Mouse (Mus musculus) ES-Bruce4 (cell line): ENCODE data around the gene Unc119b. TPM values are rescaled to one million over a fixed set of nuclear protein-coding genes. Genes with fewer than 3 reads are reported as not detected.

ENCODE experiments used
- H3K27ac ChIP-seq: 2 replicates; pipeline ENCODE4 v1.5.1; 2012; ENCODE audit warnings: low read length, inconsistent platforms; ENCODE audit not compliant: insufficient read depth
- H3K27me3 ChIP-seq: 2 replicates; pipeline ENCODE4 v1.6.1; 2012; ENCODE audit warnings: mild to moderate bottlenecking, low read length, inconsistent platforms; ENCODE audit not compliant: control insufficient read depth, poor library complexity, insufficient read depth, severe bottlenecking
- H3K36me3 ChIP-seq: 2 replicates; pipeline ENCODE4 v1.6.1; 2012; ENCODE audit warnings: inconsistent platforms, mild to moderate bottlenecking, low read length, moderate library complexity; ENCODE audit not compliant: control insufficient read depth, poor library complexity, insufficient read depth, severe bottlenecking
- H3K4me1 ChIP-seq: one replicate; pipeline ENCODE4 v1.8.1; 2011; ENCODE audit warnings: low read length; ENCODE audit not compliant: control insufficient read depth, insufficient read depth
- H3K4me3 ChIP-seq: 2 replicates; pipeline ENCODE4 v1.5.1; 2011; ENCODE audit warnings: low read depth, mild to moderate bottlenecking, low read length
- H3K9ac ChIP-seq: 2 replicates; pipeline ENCODE4 v1.6.1; 2012; ENCODE audit warnings: low read depth, mild to moderate bottlenecking, inconsistent platforms; ENCODE audit not compliant: poor library complexity, severe bottlenecking
- H3K9me3 ChIP-seq: replicated peaks from 2 replicates; pipeline ENCODE4 v1.6.1; 2012; ENCODE audit warnings: mild to moderate bottlenecking, low read length, inconsistent platforms; ENCODE audit not compliant: control insufficient read depth, poor library complexity, insufficient read depth, severe bottlenecking
- CTCF ChIP-seq: IDR thresholded peaks from one replicate; pipeline ENCODE4 v1.8.1; 2011; ENCODE audit warnings: low read depth, low read length
- EP300 ChIP-seq: IDR thresholded peaks from 2 replicates; pipeline ENCODE4 v1.6.1; 2011; ENCODE audit warnings: low read depth, low read length; ENCODE audit not compliant: insufficient read depth
- POLR2A ChIP-seq: IDR thresholded peaks from one replicate; pipeline ENCODE4 v1.8.1; 2011; ENCODE audit warnings: low read length; ENCODE audit not compliant: insufficient read depth
- polyA plus RNA-seq: library from polyadenylated mRNA; stranded (reverse); fragments of >200 nt; gene quantifications from 2 replicates; pipeline ENCODE4 v1.2.4, GENCODE M21; 2011; ENCODE audit warnings: low read depth; ENCODE audit not compliant: missing spikeins, insufficient read depth, insufficient read length

The Unc119b gene
- polyA plus RNA-seq, 1 experiment, result 35.5 TPM

GRCm38 (mm10) chr5:115129328-115129727, 5.4 kb downstream of the Unc119b start:
- Histone ChIP-seq H3K36me3 (no peaks in the 10 kb centered on the region), H3K9me3 (no peaks in the 10 kb centered on the region), H3K27me3 (no peaks in the 10 kb centered on the region), H3K4me1 (no peaks in the 10 kb centered on the region), H3K4me3 (no peak overlapping the region), H3K9ac (no peak overlapping the region), H3K27ac (no peak overlapping the region)
- TF ChIP-seq CTCF, result peak; percentile 13
- TF ChIP-seq EP300, result no peak

DNA sequence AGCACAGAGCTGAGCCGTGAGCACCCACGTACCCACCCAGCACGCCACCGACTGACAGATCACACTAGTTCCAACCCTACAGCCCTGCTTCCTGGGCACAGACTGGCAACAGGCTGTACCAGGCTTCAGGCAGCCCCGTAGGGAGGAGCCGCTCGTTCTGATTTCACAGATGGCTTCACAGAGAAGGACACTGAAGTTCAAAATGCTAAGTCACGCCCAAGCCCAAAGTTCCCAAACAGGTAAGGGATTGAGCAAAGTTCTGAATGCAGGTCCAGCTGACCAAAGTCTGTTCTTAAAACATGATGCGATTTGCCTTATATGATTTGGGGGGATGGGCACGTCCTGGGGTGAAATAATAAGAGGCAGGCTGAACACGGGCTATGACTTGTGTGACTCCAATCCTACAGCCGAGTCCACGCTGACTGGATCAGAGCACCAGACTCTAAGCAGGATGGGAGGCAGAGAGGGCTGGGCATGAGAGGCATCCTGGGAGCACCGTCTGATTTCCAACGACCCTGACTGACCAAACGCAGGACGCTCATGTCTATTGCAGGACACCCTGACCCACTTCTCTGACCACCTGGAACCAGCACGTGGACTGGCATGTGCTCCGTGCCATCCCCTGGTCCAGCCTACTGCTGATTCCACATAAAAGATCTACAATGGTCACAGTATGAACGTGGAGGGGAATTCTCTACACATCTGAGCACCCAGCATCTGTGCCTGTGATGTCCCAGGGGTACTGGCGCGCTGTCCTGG, 7.2 kb downstream of the Unc119b start:
- H3K27ac ChIP-seq, result no peak overlapping the region
- H3K4me1 ChIP-seq, result no peaks in the 10 kb centered on the region
- H3K36me3 ChIP-seq, result no peaks in the 10 kb centered on the region
- TF ChIP-seq POLR2A (no peak), EP300 (no peak), CTCF (no peak)
- H3K9me3 ChIP-seq, result no peaks in the 10 kb centered on the region
- H3K27me3 ChIP-seq, result no peaks in the 10 kb centered on the region
- H3K4me3 ChIP-seq, result no peak overlapping the region
- no peak overlapping the region for H3K9ac ChIP-seq

GRCm38 (mm10) chr5:115126578-115127312, 8.0 kb downstream of the Unc119b start:
- H3K27me3 ChIP-seq, result no peaks in the 10 kb centered on the region
- H3K4me3 ChIP-seq, result no peak overlapping the region
- no peaks in the 10 kb centered on the region for H3K4me1 ChIP-seq
- no peak overlapping the region for H3K27ac ChIP-seq
- TF ChIP-seq CTCF, result no peak
- TF ChIP-seq POLR2A, result no peak
- TF ChIP-seq EP300, result no peak
- no peak overlapping the region for H3K9ac ChIP-seq
- no peaks in the 10 kb centered on the region for H3K36me3 ChIP-seq
- H3K9me3 ChIP-seq, result no peaks in the 10 kb centered on the region

DNA sequence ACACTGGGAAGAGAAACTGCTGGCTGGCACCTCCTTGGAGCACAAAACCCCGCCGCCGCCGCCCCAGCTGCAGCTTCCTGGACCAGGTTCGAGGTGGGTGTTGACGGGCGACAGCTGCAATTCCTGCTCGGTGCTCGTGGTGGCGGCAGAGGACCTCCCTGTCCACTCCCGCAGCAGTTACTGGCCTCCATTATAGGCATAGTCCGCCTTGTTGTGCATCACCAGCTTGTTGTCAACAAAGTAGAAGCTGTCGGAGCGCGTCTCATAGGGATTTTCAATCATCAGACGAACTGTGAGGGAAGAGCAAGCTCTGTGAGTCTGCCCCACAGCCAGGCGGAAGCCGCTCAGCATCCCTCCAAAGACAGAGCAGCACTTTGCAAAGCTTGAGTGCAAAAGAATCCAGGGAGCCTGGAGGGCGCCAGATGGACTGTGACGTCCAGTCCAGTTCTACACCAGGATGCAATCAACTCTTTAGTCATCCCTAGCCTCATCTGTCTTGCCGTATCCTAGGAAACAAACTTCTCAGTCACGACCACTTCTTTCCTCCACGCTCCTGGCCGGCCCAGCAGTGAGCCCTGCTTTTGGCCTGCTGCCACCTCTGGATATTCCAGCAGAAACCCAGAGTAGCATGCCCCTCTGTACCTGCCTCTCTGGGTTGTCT, 9.4 kb downstream of the Unc119b start:
- Histone ChIP-seq H3K36me3 (no peaks in the 10 kb centered on the region), H3K9ac (no peak overlapping the region), H3K4me1 (no peaks in the 10 kb centered on the region), H3K9me3 (no peaks in the 10 kb centered on the region), H3K27me3 (no peaks in the 10 kb centered on the region), H3K4me3 (no peak overlapping the region), H3K27ac (no peak overlapping the region)
- TF ChIP-seq EP300 (no peak), CTCF (peak; percentile 82)

GRCm38 (mm10) chr5:115124690-115125089, 10.1 kb downstream of the Unc119b start:
- no peak for TF ChIP-seq POLR2A
- TF ChIP-seq CTCF, result no peak
- TF ChIP-seq EP300, result no peak
- H3K9ac ChIP-seq, result no peak overlapping the region
- H3K36me3 ChIP-seq, result no peaks in the 10 kb centered on the region
- H3K4me3 ChIP-seq, result no peak overlapping the region
- H3K27ac ChIP-seq, result no peak overlapping the region
- no peaks in the 10 kb centered on the region for H3K9me3 ChIP-seq
- H3K4me1 ChIP-seq, result no peaks in the 10 kb centered on the region
- no peaks in the 10 kb centered on the region for H3K27me3 ChIP-seq
